Mouse (Mus musculus): ENCODE data around the gene Enoph1. TPM values are rescaled to one million over a fixed set of nuclear protein-coding genes. Genes with fewer than 3 reads are reported as not detected.

Gene Enoph1
- polyA plus RNA-seq, 1 experiment from 2014 or later = 41.2 TPM

GRCm38 (mm10) chr5:100020089-100020488, 19.7 kb upstream of the Enoph1 start:
- no peak for ATAC-seq (ENCODE audit: insufficient read depth, low FRiP score, low read depth)
- Histone ChIP-seq H3K27me3 (replicated peaks) (no peaks in the 10 kb centered on the region), H3K4me2 (no peak overlapping the region), H3K4me3 (replicated peaks) (no peak overlapping the region), H3K9ac (no peak overlapping the region), H3K27ac (no peak overlapping the region), H3K4me1 (no peaks in the 10 kb centered on the region), H3K36me3 (no peaks in the 10 kb centered on the region), H3K9me3 (no peaks in the 10 kb centered on the region)

GRCm38 (mm10) chr5:100024403-100024802, 15.4 kb upstream of the Enoph1 start:
- Histone ChIP-seq H3K36me3 (no peaks in the 10 kb centered on the region), H3K4me1 (no peaks in the 10 kb centered on the region), H3K9ac (no peak overlapping the region), H3K27me3 (replicated peaks) (no peaks in the 10 kb centered on the region), H3K27ac (no peak overlapping the region), H3K4me2 (no peak overlapping the region), H3K9me3 (no peaks in the 10 kb centered on the region), H3K4me3 (replicated peaks) (no peak overlapping the region)
- ATAC-seq (ENCODE audit: insufficient read depth, low FRiP score, low read depth) = no peak
- WGBS = 75% methylated on average over 5 of the region's 5 CpGs

GRCm38 (mm10) chr5:100024868-100025267, 14.9 kb upstream of the Enoph1 start:
- 78% methylated on average over 1 of the region's 1 CpGs for WGBS
- Histone ChIP-seq H3K4me2 (no peak overlapping the region), H3K4me3 (replicated peaks) (no peak overlapping the region), H3K4me1 (no peaks in the 10 kb centered on the region), H3K27me3 (replicated peaks) (no peaks in the 10 kb centered on the region), H3K27ac (no peak overlapping the region), H3K9ac (no peak overlapping the region), H3K36me3 (no peaks in the 10 kb centered on the region), H3K9me3 (no peaks in the 10 kb centered on the region)
- no peak for ATAC-seq (ENCODE audit: insufficient read depth, low FRiP score, low read depth)

- Histone ChIP-seq H3K9me3 (no peaks in the 10 kb centered on the region), H3K4me3 (replicated peaks) (no peak overlapping the region), H3K9ac (no peak overlapping the region), H3K4me2 (no peak overlapping the region), H3K4me1 (0 out of 2 replicates have a peak, but pooled peaks cover 9% of the 10 kb centered on the region), H3K36me3 (peaks cover 28% of the 10 kb centered on the region), H3K27me3 (replicated peaks) (no peaks in the 10 kb centered on the region), H3K27ac (peak overlapping the region; percentile 65; the same call in 1 of the 2 replicates)
- ATAC-seq (ENCODE audit: insufficient read depth, low FRiP score, low read depth) = peak; percentile 84
- WGBS = 9% methylated on average over 6 of the region's 6 CpGs
These were observed 9.7 kb upstream of the Enoph1 start for GRCm38 (mm10) chr5:100030069-100030468.

- Histone ChIP-seq H3K4me2 (no peak overlapping the region), H3K27me3 (replicated peaks) (no peaks in the 10 kb centered on the region), H3K4me1 (0 out of 2 replicates have a peak, but pooled peaks cover 13% of the 10 kb centered on the region), H3K9me3 (no peaks in the 10 kb centered on the region), H3K9ac (no peak overlapping the region), H3K4me3 (replicated peaks) (no peak overlapping the region), H3K27ac (no peak overlapping the region), H3K36me3 (peaks cover 31% of the 10 kb centered on the region)
- WGBS = 85% methylated on average over 2 of the region's 2 CpGs
- no peak for ATAC-seq (ENCODE audit: insufficient read depth, low FRiP score, low read depth)
These were observed 7.7 kb upstream of the Enoph1 start for GRCm38 (mm10) chr5:100032107-100032506.

- Histone ChIP-seq H3K4me1 (0 out of 2 replicates have a peak, but pooled peaks cover 13% of the 10 kb centered on the region), H3K36me3 (peaks cover 31% of the 10 kb centered on the region), H3K9me3 (no peaks in the 10 kb centered on the region), H3K27ac (no peak overlapping the region), H3K9ac (no peak overlapping the region), H3K27me3 (replicated peaks) (no peaks in the 10 kb centered on the region), H3K4me3 (replicated peaks) (no peak overlapping the region), H3K4me2 (no peak overlapping the region)
- 74% methylated on average over 3 of the region's 3 CpGs for WGBS
- no peak for ATAC-seq (ENCODE audit: insufficient read depth, low FRiP score, low read depth)
These were observed 7.1 kb upstream of the Enoph1 start for GRCm38 (mm10) chr5:100032646-100033045.

- H3K36me3 ChIP-seq = peaks cover 31% of the 10 kb centered on the region
- H3K27ac ChIP-seq = no peak overlapping the region
- no peaks in the 10 kb centered on the region for H3K27me3 ChIP-seq (replicated peaks)
- WGBS = 38% methylated on average over 7 of the region's 7 CpGs
- H3K9ac ChIP-seq = no peak overlapping the region
- no peaks in the 10 kb centered on the region for H3K9me3 ChIP-seq
- no peak for ATAC-seq (ENCODE audit: insufficient read depth, low FRiP score, low read depth)
- H3K4me2 ChIP-seq = peak overlapping the region; percentile 88
- 0 out of 2 replicates have a peak, but pooled peaks cover 10% of the 10 kb centered on the region for H3K4me1 ChIP-seq
- no peak overlapping the region for H3K4me3 ChIP-seq (replicated peaks)
These were observed 3.8 kb upstream of the Enoph1 start for GRCm38 (mm10) chr5:100035950-100036349.

GRCm38 (mm10) chr5:100036681-100037080, 3.1 kb upstream of the Enoph1 start:
- Histone ChIP-seq H3K4me1 (peaks cover 13% of the 10 kb centered on the region; the same call in 1 of the 2 replicates), H3K9ac (no peak overlapping the region; the same call in 1 of the 2 replicates), H3K27ac (no peak overlapping the region), H3K27me3 (replicated peaks) (no peaks in the 10 kb centered on the region), H3K36me3 (peaks cover 28% of the 10 kb centered on the region), H3K9me3 (no peaks in the 10 kb centered on the region), H3K4me2 (peak overlapping the region; percentile 88), H3K4me3 (replicated peaks) (peak overlapping the region; percentile 94)
- ATAC-seq (ENCODE audit: insufficient read depth, low FRiP score, low read depth) = no peak
- 12% methylated on average over 7 of the region's 7 CpGs for WGBS

- peak; percentile 23 for ATAC-seq (ENCODE audit: insufficient read depth, low FRiP score, low read depth)
- Histone ChIP-seq H3K4me3 (replicated peaks) (peak overlapping the region; percentile 94), H3K4me2 (peak overlapping the region; percentile 88), H3K27ac (peak overlapping the region; percentile 95), H3K9ac (peak overlapping the region; percentile 90), H3K4me1 (peaks cover 14% of the 10 kb centered on the region; the same call in 1 of the 2 replicates), H3K27me3 (replicated peaks) (no peaks in the 10 kb centered on the region), H3K36me3 (peaks cover 15% of the 10 kb centered on the region; the same call in 1 of the 2 replicates), H3K9me3 (no peaks in the 10 kb centered on the region)
- under 1% methylated on average over 45 of the region's 45 CpGs for WGBS
These were observed 1.6 kb upstream of the Enoph1 start for GRCm38 (mm10) chr5:100037965-100038713.

- peak; percentile 82 for ATAC-seq (ENCODE audit: insufficient read depth, low FRiP score, low read depth)
- Histone ChIP-seq H3K9me3 (no peaks in the 10 kb centered on the region), H3K4me2 (peak overlapping the region; percentile 67), H3K9ac (peak overlapping the region; percentile 98), H3K4me1 (peaks cover 14% of the 10 kb centered on the region; the same call in 1 of the 2 replicates), H3K4me3 (replicated peaks) (peak overlapping the region; percentile 94), H3K27me3 (replicated peaks) (no peaks in the 10 kb centered on the region), H3K27ac (peak overlapping the region; percentile 99), H3K36me3 (peaks cover 14% of the 10 kb centered on the region; the same call in 1 of the 2 replicates)
- under 1% methylated on average over 102 of the region's 113 CpGs for WGBS
These were observed 827 bp upstream of the Enoph1 start for GRCm38 (mm10) chr5:100038714-100039601.

- ATAC-seq (ENCODE audit: insufficient read depth, low FRiP score, low read depth) = no peak
- WGBS = 2% methylated on average over 19 of the region's 19 CpGs
These were observed 548 bp downstream of the Enoph1 start for GRCm38 (mm10) chr5:100040281-100040784.

More at GRCm38 (mm10) chr5:100040281-100040784, 548 bp downstream of the Enoph1 start:
- Histone ChIP-seq H3K9me3 (no peaks in the 10 kb centered on the region), H3K27me3 (replicated peaks) (no peaks in the 10 kb centered on the region), H3K27ac (peak overlapping the region; percentile 87), H3K9ac (peak overlapping the region; percentile 57), H3K36me3 (0 out of 2 replicates have a peak, but pooled peaks cover 3% of the 10 kb centered on the region), H3K4me2 (peak overlapping the region; percentile 81), H3K4me1 (peaks cover 9% of the 10 kb centered on the region; the same call in 1 of the 2 replicates), H3K4me3 (replicated peaks) (peak overlapping the region; percentile 94)

All from stomach, embryonic 15.5 days (tissue).